Mouse (Mus musculus) brain, embryonic 14.5 days (tissue): Measurements from ENCODE around the gene Hoxd8.

ENCODE experiments used
- CTCF ChIP-seq: fragments of 200-500 bp; IDR thresholded peaks from 2 replicates; pipeline ENCODE4 v1.5.1; 2012; ENCODE audit warnings: inconsistent platforms, mild to moderate bottlenecking, moderate library complexity, borderline replicate concordance; ENCODE audit not compliant: insufficient read depth, insufficient read length; ENCODE audit errors: extremely low read depth
- POLR2A ChIP-seq: fragments of 200-500 bp; IDR thresholded peaks from 2 replicates; pipeline ENCODE4 v1.6.1; 2012; ENCODE audit warnings: mild to moderate bottlenecking, inconsistent platforms, borderline replicate concordance; ENCODE audit not compliant: poor library complexity, insufficient read depth, insufficient read length, severe bottlenecking; ENCODE audit errors: extremely low read depth

GRCm38 (mm10) chr2:74745540-74746297, 41.3 kb downstream of the Hoxd8 start:
- TF ChIP-seq POLR2A (no peak), CTCF (no peak)
